Mouse (Mus musculus) inflammation-experienced regulatory T-cells, adult 6 months (primary cell): ENCODE results near the gene Smarcal1. TPM values are rescaled to one million over a fixed set of nuclear protein-coding genes. Genes with fewer than 3 reads are reported as not detected.

Experiments used
- ATAC-seq: one replicate; pipeline ENCODE4 v1.8.0; 2017
- polyA plus RNA-seq, 3 experiments: library from polyadenylated mRNA; unstranded; fragments of 100-300 nt; shearing (Covaris generic); gene quantifications; one replicate each; pipeline ENCODE4 v1.2.1; 2017

The Smarcal1 gene
- 10 to 100 TPM; 10.4 to 15.7 (median 13.7) TPM for polyA plus RNA-seq

- ATAC-seq: peak; percentile 100
Measured at GRCm38 (mm10) chr1:72582947-72583731, at the start of gene Smarcal1. Gene Smarcal1, plus strand, starts transcription at chr1:72583251.

- ATAC-seq: no peak
Measured at GRCm38 (mm10) chr1:72533439-72533838, 49.6 kb upstream of the Smarcal1 start.

DNA sequence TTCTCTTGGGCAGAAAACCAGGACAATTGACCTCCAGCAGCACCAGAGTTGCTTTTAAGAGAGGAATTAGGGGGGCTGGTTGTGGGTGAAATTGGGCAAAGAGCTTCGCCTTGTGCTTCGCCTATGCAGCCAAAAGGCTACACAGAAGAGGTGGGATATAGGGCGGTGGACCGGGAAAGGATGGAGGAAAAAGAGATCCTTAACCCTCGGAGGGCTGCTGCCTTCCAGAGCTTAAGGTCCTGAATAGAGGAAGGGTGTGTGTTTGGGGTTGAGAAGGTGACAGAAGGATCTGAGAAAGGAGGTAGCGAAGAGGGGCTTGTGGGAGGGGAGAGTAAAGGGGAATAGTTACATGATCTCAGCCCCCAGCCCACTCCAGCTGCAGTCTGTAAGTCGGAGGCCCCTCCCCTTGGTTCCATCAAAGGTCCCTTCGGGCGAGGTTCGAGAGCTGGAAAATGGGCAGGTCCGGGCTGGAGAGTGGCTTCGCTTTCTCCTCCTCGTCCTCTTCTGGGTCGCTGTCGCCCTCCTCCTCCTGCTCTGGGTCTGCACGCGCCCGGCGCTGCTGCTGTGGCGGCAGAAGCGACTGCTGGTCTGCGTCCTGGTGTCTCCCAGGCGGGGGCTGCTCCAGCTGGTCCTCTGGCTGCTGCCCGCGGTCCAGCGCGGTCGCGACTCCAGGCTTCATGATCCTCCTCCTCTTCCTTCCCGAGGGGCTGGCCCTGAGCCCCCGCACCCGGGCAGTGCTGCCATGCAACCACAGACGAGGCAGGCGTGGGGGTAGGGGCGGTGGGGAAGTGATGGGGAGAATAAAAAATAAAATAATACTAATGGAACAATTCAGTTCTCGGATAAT lies 47.1 kb upstream of the Smarcal1 start:
- no peak for ATAC-seq

GRCm38 (mm10) chr1:72536611-72537351 lies 46.3 kb upstream of the Smarcal1 start, which contains the start of gene March4:
Gene March4, minus strand, starts transcription at chr1:72536930.
- no peak for ATAC-seq

DNA sequence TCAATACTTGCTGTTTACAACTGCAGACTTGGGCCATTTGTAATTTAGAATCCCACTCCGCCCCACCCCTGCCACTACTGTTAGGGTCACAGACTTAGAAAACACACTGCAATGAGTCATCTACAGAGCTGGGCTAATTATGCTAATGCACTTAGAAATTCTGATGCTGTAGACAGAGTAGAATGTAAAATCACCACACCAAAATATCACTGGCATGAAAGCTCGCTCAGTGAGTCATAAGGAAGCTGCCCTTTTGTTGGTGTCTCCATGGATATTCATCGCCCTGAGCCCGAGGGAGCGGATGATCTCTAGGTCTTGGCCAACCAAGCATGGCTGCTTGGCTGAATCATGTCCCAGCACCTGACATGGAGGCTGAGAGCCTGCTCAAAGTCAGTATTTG lies 44.8 kb upstream of the Smarcal1 start:
- ATAC-seq: no peak

DNA sequence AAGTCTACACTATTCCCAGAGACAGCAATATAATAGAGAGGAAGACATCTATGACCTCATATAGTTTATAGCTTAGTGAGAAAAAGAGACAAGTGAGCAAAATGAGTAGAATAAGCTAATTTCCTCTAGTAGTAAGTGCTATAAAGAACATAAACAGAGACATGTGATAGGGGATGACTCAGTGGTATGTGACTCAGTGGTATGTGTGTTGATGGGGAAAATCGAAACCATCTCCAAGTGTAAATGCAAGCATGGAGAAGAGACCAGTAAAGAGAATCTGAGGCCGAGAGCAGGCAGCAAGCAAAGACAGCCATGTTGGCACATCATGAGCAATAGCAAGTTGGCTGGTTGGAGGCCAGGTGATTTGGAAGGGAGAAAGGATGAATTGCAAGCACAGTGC lies 32.7 kb upstream of the Smarcal1 start:
- no peak for ATAC-seq

GRCm38 (mm10) chr1:72556471-72556870 lies 26.6 kb upstream of the Smarcal1 start:
- no peak for ATAC-seq

DNA sequence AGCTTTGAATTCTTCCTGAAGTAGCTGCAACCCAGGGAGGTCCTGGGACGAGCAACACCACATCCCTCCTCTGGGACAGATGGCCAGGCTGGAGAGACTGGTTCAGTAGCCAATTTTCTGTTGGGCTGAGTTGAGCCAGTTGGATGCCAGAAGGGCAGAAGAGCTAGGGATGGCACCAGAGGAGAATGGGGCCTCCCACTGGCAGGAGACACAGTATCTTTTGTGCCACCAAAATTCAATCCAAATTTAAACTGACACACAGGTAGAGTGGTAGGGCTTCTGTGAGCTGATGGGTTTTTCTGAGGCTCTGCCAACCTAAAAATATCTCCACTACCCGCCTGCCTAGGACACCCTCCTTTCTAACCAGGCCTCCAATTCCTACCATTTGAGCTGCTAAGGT lies 24.4 kb upstream of the Smarcal1 start:
- no peak for ATAC-seq

DNA sequence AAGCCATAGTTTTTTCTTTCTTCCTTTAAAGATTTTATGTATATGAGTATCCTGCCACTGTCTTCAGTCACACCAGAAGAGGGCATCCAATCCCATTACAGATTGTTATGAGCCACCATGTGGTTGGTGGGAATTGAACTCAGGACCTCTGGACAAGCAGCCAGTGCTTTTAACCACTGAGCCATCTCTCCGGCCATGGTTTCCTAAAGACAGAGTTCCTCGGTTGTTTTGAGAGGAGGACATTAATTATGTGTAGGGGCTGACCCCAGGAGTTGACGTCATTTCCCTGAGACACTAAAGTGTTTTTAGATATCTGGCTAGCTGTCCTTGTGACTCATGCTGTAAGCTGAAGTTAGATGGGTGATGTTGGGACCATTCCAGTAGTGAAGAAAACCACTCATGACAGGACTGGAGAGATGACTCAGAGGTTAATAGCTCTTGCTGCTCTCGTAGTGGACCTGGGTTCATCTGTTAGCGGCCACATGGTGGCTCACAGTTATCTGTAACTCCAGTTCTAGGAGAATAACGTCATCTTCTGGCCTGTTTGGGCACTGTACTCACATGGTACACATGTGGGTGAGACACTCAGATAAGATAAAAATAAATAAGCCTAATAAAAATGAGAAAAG lies 18.6 kb upstream of the Smarcal1 start:
- ATAC-seq: no peak

DNA sequence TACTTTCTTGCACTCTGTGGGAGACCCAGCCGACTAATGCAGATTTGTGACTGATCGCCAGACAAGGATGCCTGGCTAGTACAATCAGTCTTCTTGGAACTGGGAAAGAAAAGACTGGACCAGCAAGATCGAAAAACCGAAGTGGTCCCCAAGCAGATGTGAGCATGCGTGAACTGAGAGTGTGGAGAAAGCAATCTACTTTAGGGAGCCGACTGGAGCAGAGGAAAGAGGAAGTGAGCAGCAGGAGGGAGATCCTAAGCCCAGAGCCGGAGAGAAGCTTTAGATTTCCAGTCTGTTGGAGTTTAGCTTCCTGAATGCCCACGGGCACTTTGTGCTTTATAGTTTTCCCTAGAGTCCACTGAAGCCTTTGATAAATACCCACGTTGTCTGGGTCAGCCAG lies 16.0 kb upstream of the Smarcal1 start:
- no peak for ATAC-seq

DNA sequence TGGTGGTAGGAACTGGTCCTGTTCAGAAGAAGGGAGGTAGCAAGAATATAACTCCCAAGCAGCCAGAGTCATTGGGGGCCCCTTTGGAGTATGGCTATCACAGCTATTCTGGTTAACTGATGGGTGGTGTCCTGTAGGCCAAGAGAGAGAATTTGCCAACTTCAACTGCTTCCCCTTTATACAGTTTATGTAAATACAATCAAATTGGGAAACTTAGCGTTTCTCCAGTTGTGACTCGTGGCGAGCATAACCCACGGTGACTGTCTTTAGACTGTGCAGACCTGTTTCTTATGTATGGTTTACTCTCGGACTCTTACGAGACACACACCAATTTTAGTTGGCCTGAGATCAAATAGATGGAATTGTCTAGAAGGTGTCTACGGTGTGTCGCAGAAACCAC lies 14.3 kb upstream of the Smarcal1 start:
- no peak for ATAC-seq

DNA sequence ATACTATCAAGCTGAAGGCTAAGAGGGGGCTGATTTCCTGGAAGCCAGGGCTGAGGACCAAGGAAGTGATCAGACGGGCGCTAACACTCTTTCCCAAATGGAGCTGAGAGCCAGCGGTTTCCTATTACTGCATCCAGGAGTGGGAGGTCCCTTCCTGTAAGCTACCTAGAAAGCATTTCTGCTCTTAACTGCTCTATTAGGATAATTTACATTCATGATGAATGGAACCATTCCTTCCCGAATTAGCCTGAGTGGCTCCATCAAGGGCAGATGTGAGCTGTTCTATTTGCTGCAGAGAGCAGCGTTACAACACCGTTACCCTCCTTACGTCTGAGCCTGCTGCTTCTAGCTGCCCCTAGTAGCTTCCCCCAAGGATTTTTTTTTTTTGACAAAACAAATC lies 9.0 kb upstream of the Smarcal1 start:
- ATAC-seq: no peak

DNA sequence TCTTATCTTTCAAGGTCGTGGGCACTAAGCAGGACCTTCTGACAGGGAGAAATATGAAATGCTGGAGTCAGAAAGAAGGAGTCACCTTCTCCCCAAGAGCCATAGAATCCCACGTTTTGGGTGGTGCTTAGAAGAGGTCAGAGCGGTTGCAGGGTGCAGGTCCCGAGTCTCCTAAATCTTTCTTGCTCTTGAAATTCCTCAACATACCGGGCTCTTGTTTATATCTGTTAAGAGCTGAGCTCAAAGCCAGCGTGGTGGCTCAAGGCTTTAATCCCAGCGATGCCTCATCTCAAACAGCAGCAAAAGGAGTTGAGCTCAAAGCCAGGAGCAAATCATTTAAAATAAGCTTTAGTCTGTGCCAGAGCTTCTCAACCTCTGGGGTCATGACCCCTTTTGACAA lies 8.4 kb upstream of the Smarcal1 start:
- no peak for ATAC-seq

- ATAC-seq: no peak
Measured at GRCm38 (mm10) chr1:72575121-72575520, 7.9 kb upstream of the Smarcal1 start.

- ATAC-seq: no peak
Measured at GRCm38 (mm10) chr1:72577481-72577922, 5.5 kb upstream of the Smarcal1 start.

GRCm38 (mm10) chr1:72578351-72578750 lies 4.7 kb upstream of the Smarcal1 start:
- ATAC-seq: no peak

DNA sequence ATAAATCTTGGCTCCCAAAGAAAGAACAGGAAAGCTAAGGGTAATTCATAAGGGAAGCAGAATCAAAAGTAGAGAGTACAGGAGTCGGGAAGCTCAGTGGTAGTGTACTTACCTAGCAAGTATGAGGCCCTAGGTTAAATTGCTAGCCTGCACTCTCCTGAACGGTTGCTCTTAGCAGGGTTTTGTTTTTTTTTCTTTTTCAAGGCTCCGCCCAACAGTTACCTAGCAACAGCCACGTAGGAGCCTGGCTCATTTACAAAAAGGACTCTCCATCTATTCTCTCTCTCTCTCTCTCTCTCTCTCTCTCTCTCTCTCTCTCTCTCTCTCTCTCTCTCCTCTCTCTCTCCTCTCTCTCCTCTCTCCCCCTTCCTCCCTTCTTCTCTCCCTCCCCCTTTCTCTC lies 4.2 kb upstream of the Smarcal1 start:
- ATAC-seq: no peak

DNA sequence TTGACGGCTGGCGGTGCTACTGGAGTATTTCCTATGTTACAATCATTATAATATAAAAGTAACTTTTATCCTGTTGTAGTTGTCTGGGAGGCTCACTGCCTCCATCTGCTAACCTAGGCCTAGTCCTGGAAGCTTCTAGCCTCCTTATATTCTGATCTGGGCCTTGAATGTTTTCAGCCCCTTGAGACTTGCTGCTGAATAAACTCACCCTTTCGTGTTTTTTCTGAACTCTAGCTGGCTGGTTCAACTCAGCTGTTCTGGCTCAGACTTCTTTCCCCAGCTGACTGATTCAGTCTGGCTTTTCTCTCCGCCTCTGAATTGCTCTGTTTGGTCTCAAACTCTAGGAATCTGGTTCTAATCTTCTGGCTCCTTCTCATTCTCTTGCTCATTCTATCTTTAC lies 855 bp downstream of the Smarcal1 start:
- no peak for ATAC-seq

GRCm38 (mm10) chr1:72585971-72586875 lies 3.2 kb downstream of the Smarcal1 start:
- no peak for ATAC-seq

DNA sequence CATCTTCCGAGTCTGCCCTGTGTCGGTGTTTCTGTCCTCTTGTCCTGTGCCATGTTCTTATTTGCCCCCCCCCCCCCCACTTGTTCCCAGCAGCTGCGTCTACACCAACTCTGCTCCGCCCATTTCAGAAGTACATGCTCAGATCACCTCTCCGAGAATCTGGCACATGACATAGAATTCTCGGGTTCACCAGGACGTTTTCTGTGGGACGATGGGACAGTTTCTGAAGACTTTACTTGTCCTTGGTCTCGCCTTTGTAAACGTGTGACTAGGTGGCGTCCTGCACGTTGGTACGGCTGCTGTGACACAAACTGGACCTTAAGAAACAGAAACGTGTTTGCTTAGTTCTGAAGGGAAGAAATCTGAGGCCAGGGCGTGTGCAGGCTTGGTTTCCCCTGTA lies 4.5 kb downstream of the Smarcal1 start:
- no peak for ATAC-seq

- no peak for ATAC-seq
Measured at GRCm38 (mm10) chr1:72588763-72589162, 5.7 kb downstream of the Smarcal1 start.
